Mouse (Mus musculus) kidney, embryonic 15.5 days (tissue): ENCODE results near the gene Cbarp. TPM values are rescaled to one million over a fixed set of nuclear protein-coding genes. Genes with fewer than 3 reads are reported as not detected.

Source experiments
- ATAC-seq: fragments of 200-750 bp; cut with Nextera tagmentation; replicated peaks from 2 replicates; pipeline ENCODE4 v1.8.0; 2017; ENCODE audit warnings: moderate TSS enrichment; ENCODE audit not compliant: low FRiP score
- H3K27ac ChIP-seq: fragments of 300-500 bp; sonication (generic); 2 replicates; pipeline ENCODE4 v1.5.1; 2015; ENCODE audit warnings: mild to moderate bottlenecking, inconsistent platforms
- H3K27me3 ChIP-seq: fragments of 300-500 bp; sonication (generic); 2 replicates; pipeline ENCODE4 v1.6.1; 2015; ENCODE audit warnings: inconsistent platforms
- H3K36me3 ChIP-seq: fragments of 300-500 bp; sonication (generic); 2 replicates; pipeline ENCODE4 v1.6.1; 2015; ENCODE audit warnings: inconsistent platforms
- H3K4me1 ChIP-seq: fragments of 300-500 bp; sonication (generic); 2 replicates; pipeline ENCODE4 v1.6.1; 2015; ENCODE audit warnings: inconsistent platforms
- H3K4me2 ChIP-seq: fragments of 300-500 bp; sonication (generic); 2 replicates; pipeline ENCODE4 v1.6.1; 2015; ENCODE audit warnings: moderate library complexity, mild to moderate bottlenecking, inconsistent platforms
- H3K4me3 ChIP-seq: fragments of 300-500 bp; sonication (generic); replicated peaks from 2 replicates; pipeline ENCODE4 v1.5.1; 2015; ENCODE audit warnings: mild to moderate bottlenecking, inconsistent platforms
- H3K9ac ChIP-seq: fragments of 300-500 bp; sonication (generic); 2 replicates; pipeline ENCODE4 v1.6.1; 2015; ENCODE audit warnings: mild to moderate bottlenecking, inconsistent platforms
- H3K9me3 ChIP-seq: fragments of 300-500 bp; sonication (generic); replicated peaks from 2 replicates; pipeline ENCODE4 v1.6.1; 2016; ENCODE audit warnings: inconsistent platforms
- WGBS: fragments of 180-500 bp; shearing (Covaris S2); methylation state at CpG from one replicate; pipeline ENCODE4 v1.1.7; 2015; ENCODE audit warnings: mixed read lengths; 5-methylcytosine and 5-hydroxymethylcytosine counted together
- polyA plus RNA-seq: library from polyadenylated mRNA; unstranded; fragments of >200 nt; fragmentation: Nextera tagmentation; extraction: Ambion mirVana; gene quantifications from 2 replicates; pipeline ENCODE4 v1.2.1, GENCODE M21; 2015

Gene Cbarp
- polyA plus RNA-seq = 5.7 and 6.1 TPM in 2 replicates

DNA sequence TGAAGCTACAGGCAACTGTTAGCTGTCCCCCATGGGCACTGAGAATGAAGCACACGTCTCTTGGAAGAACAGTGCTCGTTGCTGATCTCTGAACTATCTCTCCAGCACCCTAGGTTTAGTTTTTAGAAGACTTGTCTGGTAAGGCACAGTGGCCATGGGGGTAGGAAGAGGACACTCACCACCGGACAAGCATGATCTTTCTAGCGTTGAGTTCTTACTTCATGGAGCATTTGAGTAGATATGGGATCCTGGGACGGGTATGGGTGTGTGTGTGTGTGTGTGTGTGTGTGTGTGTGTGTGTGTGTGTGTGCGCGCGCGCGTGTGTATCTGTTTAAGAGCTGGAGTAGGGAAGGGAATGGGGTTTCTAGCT, at the start of gene Cbarp:
Gene Cbarp, minus strand, starts transcription at position 170 of the 370 bp plus-strand sequence.
- WGBS = 73% methylated on average over 10 of the region's 10 CpGs
- Histone ChIP-seq H3K4me2 (peak within 1 kb of the TSS; percentile 98), H3K4me3 (peak within 1 kb of the TSS; percentile 86), H3K9me3 (no peaks in the 10 kb centered on the region), H3K9ac (peak within 1 kb of the TSS; percentile 37), H3K4me1 (peaks cover 84% of the 10 kb centered on the region), H3K27me3 (peaks cover 26% of the 10 kb centered on the region), H3K36me3 (peaks cover 24% of the 10 kb centered on the region), H3K27ac (peak within 1 kb of the TSS; percentile 93)
- no peak for ATAC-seq

DNA sequence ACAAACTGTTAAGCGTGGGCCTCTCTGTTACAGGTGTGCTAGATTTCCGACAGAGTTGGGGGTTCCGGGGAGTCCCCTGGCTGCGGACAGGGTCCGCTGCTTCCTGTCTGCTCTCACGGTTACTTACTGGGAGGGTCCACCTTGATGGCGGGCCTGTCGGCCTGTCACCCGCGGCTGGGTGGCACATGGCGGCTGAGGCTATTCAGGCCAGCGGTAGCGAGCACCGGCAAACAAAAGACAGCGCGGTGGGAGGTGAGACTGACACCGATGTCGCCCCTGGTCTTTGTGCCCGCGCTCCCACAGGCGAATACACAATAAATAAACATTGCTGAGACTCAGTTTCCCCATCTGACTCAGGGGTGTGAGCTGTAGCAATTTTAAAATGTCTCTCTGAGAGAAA, 49.4 kb upstream of the Cbarp start:
- Histone ChIP-seq H3K9ac (peak overlapping the region; percentile 31), H3K27me3 (peaks cover 68% of the 10 kb centered on the region), H3K4me1 (peaks cover 22% of the 10 kb centered on the region), H3K4me3 (peak overlapping the region; percentile 45), H3K27ac (no peak overlapping the region), H3K36me3 (peaks cover 25% of the 10 kb centered on the region; the same call in 1 of the 2 replicates), H3K4me2 (peak overlapping the region; percentile 86), H3K9me3 (no peaks in the 10 kb centered on the region)
- 7% methylated on average over 21 of the region's 21 CpGs for WGBS
- ATAC-seq = no peak

DNA sequence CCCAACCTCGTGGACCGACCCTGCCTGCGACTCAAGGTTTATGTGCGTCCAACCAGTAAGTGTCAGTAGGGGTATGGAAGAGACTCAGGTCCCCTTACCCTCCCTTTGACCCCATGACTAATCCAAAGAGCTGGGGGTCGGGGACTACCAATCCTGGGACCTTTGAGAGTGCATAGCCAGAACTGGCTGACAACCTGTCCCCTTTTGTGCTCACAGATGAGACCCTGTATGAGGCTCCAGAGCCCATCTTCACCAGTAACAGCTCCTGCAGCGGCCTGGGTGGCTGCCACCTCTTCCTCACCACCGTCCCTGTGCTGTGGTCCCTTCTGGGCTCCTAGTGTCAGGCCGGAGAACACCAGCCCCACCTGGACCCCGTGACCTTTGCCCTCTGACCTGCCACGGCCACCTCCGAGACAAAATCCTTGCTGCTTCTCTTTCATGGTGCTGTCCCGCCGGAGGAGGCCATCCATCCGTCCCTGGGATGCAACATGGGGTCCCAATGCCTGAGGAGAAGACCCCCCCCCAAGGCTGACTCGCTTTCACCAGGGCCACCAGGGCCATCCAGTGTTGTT, 47.9 kb upstream of the Cbarp start:
- ATAC-seq = no peak
- 76% methylated on average over 15 of the region's 15 CpGs for WGBS
- peaks cover 22% of the 10 kb centered on the region for H3K4me1 ChIP-seq
- H3K4me3 ChIP-seq = no peak overlapping the region
- H3K27me3 ChIP-seq = peaks cover 59% of the 10 kb centered on the region
- H3K9ac ChIP-seq = no peak overlapping the region
- no peak overlapping the region for H3K27ac ChIP-seq
- no peak overlapping the region for H3K4me2 ChIP-seq
- H3K36me3 ChIP-seq = peaks cover 25% of the 10 kb centered on the region; the same call in 1 of the 2 replicates
- H3K9me3 ChIP-seq = no peaks in the 10 kb centered on the region

DNA sequence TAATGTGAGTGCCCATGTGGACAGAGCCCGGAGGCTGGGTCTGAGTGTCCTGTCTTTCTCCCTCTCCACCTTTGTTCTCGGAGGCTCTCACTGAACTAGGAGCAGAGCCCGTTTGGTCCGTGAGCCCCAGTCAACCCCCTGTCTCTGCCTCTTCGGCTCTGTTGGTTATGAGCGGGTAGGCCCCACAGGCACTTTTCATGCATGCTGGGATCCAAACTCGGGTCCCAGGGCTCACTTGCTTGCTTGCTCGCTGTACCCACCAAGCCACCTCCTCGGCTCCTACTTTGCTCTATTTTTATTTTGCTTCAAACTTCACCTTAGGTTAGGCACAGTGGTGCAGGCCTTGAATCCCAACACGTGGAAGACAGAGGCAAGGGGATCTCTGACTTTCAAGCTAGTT, 47.1 kb upstream of the Cbarp start:
- peaks cover 25% of the 10 kb centered on the region; the same call in 1 of the 2 replicates for H3K36me3 ChIP-seq
- no peak overlapping the region for H3K9ac ChIP-seq
- H3K27me3 ChIP-seq = peaks cover 53% of the 10 kb centered on the region
- ATAC-seq = no peak
- 91% methylated on average over 10 of the region's 10 CpGs for WGBS
- H3K9me3 ChIP-seq = no peaks in the 10 kb centered on the region
- H3K4me1 ChIP-seq = peaks cover 19% of the 10 kb centered on the region
- no peak overlapping the region for H3K27ac ChIP-seq
- H3K4me2 ChIP-seq = no peak overlapping the region
- H3K4me3 ChIP-seq = no peak overlapping the region

DNA sequence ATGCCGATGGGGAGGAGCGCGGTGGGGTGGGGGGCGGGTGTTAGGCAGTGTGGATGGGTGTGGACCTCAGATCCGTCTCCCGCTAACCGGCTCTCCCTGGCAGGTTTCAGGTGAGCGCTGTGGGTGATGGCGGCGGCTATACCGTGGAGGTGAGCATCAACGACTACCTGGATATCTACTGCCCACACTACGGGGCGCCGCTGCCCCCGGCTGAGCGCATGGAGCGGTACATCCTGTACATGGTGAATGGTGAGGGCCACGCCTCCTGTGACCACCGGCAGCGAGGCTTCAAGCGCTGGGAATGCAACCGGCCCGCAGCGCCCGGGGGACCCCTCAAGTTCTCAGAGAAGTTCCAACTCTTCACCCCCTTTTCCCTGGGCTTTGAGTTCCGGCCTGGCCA, 46.0 kb upstream of the Cbarp start:
- Histone ChIP-seq H3K27me3 (peaks cover 42% of the 10 kb centered on the region), H3K9ac (no peak overlapping the region), H3K9me3 (no peaks in the 10 kb centered on the region), H3K4me1 (peaks cover 19% of the 10 kb centered on the region), H3K27ac (no peak overlapping the region), H3K4me3 (no peak overlapping the region), H3K36me3 (peaks cover 25% of the 10 kb centered on the region; the same call in 1 of the 2 replicates), H3K4me2 (no peak overlapping the region)
- no peak for ATAC-seq
- 38% methylated on average over 27 of the region's 27 CpGs for WGBS

DNA sequence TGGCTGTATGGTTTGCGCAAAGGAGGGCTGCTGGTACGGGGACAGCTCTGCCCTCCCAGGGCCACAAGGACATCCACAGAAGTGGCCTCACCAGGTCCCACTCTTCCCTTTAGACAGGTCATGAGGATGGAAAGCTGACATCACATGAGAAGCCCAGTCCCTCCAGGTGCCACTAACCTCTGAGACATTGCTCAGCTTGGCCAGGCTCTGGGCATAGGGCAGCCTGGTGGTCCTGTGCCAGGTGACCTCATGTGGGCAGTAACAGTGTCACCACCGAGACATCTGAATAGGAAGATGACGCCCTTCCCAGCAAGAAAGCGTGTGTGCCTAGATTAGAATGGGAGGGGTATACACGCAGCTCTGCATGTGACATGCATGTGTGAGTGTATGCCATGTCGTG, 41.9 kb upstream of the Cbarp start:
- peaks cover 9% of the 10 kb centered on the region; the same call in 1 of the 2 replicates for H3K36me3 ChIP-seq
- H3K9ac ChIP-seq = no peak overlapping the region
- peaks cover 8% of the 10 kb centered on the region for H3K27me3 ChIP-seq
- H3K27ac ChIP-seq = no peak overlapping the region
- ATAC-seq = no peak
- no peaks in the 10 kb centered on the region for H3K9me3 ChIP-seq
- WGBS = 94% methylated on average over 7 of the region's 7 CpGs
- H3K4me1 ChIP-seq = peaks cover 26% of the 10 kb centered on the region
- no peak overlapping the region for H3K4me3 ChIP-seq
- H3K4me2 ChIP-seq = no peak overlapping the region

DNA sequence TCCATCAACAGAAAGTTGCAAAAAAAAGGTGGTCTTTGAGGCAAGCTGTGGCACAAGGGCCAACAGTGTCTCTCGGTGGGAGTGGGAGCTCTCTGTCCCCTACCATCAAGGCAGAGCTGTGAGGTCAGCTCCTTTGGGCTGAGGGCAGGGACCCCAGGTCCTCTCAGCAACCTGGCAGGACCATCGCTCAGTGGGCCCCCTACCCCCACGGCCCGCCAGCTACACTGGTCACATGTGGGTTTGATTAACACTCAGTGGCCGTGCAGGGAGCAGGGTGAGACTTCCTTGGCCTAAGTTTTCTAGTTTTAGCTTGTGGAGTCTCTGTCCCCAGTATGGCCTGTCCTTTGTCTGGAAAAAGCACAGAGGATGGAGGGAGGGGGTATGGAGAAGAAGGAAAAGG, 40.2 kb upstream of the Cbarp start:
- H3K4me2 ChIP-seq = peak overlapping the region; percentile 78
- no peaks in the 10 kb centered on the region for H3K9me3 ChIP-seq
- peak overlapping the region; percentile 78 for H3K4me3 ChIP-seq
- no peak for ATAC-seq
- WGBS = 45% methylated on average over 5 of the region's 5 CpGs
- no peak overlapping the region for H3K27ac ChIP-seq
- H3K27me3 ChIP-seq = no peaks in the 10 kb centered on the region
- 0 out of 2 replicates have a peak overlapping the region, but pooled peaks have one; percentile 81 for H3K9ac ChIP-seq
- H3K36me3 ChIP-seq = no peaks in the 10 kb centered on the region
- peaks cover 25% of the 10 kb centered on the region for H3K4me1 ChIP-seq

DNA sequence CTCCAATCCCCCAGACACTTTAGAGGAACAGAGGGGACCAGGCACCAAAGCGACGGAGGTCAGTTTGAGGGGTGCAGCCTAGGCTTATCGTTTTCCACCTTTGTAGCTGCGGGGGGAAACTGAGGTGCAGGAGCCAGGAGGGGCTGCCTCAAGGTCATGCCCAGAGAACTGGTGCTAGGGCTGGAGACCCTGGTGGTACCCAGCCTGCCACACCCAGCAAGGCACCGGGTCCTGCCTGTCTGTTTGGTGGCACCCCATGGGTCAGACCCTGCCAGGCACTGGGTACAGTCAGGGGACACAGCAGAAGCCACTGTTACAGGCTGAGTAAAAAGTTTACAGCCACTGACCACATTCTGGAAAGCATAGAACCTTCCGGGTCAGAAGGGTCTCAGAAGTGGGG, 39.7 kb upstream of the Cbarp start:
- Histone ChIP-seq H3K4me2 (peak overlapping the region; percentile 78), H3K4me3 (peak overlapping the region; percentile 78), H3K27me3 (no peaks in the 10 kb centered on the region), H3K36me3 (no peaks in the 10 kb centered on the region), H3K27ac (no peak overlapping the region), H3K9ac (peak overlapping the region; percentile 81), H3K4me1 (peaks cover 28% of the 10 kb centered on the region), H3K9me3 (no peaks in the 10 kb centered on the region)
- WGBS = 41% methylated on average over 6 of the region's 6 CpGs
- no peak for ATAC-seq

DNA sequence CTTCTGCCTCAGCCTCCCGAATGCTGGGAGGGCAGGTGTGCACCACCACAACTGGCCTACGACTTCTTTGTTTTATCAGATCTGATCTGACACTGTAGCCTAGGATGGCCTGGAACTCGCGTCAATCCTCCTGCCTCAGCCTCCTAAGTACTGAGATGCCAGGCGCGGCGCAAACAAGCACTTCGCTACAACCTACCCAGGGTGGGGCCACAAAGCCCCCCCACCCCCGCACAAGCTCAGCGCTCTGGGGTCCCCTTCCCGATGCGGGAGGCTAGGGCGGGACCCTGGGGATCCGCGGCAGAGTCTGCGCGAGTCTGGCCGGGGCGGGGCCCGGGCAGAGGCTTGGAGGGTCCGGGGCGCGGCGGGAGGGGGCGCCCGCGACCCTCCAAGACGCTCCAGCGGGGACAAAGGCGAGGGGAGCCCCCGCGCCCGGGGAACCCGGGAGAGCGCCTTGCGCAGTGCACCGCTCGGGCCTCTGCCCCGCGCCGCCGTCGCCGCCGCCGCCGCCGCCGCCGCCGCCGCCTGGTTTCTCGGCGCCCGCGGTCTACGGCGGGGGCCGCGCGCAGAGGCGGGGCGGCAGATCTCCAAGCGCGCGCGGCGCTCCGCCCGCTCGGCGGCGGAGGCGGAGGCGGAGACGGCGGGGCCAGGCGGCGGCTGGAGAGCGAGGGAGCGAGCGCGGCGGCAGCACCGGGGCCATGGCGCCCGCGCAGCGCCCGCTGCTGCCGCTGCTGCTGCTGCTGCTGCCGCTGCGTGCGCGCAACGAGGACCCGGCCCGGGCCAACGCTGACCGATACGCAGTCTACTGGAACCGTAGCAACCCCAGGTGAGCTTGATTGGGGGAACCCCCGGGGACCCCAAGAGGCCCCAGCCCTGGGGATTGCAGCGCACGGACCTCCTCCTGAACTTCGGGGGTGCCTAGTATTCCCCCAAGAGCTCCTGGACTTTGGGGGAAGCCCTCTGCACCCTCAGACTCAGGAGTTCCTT, 38.7 kb upstream of the Cbarp start, which contains the start of gene Efna2:
Gene Efna2, plus strand, starts transcription at position 415 of the 984 bp plus-strand sequence.
- peak; percentile 57 for ATAC-seq
- Histone ChIP-seq H3K36me3 (peaks cover 6% of the 10 kb centered on the region; the same call in 1 of the 2 replicates), H3K4me3 (peak within 1 kb of the TSS; percentile 78), H3K4me2 (peak within 1 kb of the TSS; percentile 78), H3K9ac (peak within 1 kb of the TSS; percentile 81), H3K9me3 (no peaks in the 10 kb centered on the region), H3K4me1 (peaks cover 28% of the 10 kb centered on the region), H3K27me3 (no peaks in the 10 kb centered on the region), H3K27ac (peak within 1 kb of the TSS; percentile 74)
- WGBS = 1% methylated on average over 73 of the region's 106 CpGs

DNA sequence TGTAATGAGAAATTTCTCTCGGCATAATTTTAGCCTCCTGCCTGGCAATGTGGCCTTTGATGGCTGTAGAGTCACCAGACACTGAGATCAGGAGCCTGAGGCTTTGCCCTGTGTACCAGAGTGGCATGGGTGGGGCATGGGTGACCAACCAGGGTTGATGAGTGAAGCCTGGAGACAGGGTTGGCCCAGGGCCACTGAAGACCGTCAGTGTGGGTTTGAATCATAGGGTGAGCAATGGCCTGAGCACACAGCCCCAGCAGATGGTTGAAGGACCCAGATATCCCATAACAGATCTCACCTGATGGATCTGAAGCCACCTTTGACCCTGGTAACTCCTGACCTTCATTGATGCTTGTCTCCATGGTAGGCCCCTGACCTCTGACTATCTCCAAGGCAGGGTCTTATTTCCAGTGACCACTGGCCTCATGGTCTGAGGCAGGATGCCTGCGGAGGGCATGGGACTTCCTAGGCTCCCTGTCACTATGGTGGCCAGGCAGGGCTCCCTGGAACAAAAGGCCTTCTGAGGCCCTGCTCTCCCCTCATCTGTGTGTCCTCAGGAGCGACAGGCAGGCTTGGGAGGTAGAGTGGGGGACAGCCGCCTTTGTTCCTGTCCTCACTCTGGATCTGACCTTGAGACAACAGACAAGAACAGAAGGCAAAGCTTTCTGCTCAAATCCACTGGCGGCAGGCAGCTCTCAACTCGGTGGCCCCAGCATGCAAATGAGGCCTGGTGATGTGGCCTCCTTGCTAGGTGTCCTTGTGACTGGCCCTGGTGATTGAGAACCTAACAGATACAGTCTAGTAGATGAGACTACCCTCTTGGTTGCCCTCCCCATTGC, 37.0 kb upstream of the Cbarp start:
- 74% methylated on average over 7 of the region's 7 CpGs for whole genome bisulfite sequencing
- peaks cover 35% of the 10 kb centered on the region for H3K4me1 ChIP-seq
- H3K27ac ChIP-seq = no peak overlapping the region
- no peaks in the 10 kb centered on the region for H3K9me3 ChIP-seq
- H3K36me3 ChIP-seq = peaks cover 7% of the 10 kb centered on the region; the same call in 1 of the 2 replicates
- ATAC-seq = no peak
- no peak overlapping the region for H3K9ac ChIP-seq
- no peak overlapping the region for H3K4me3 ChIP-seq
- no peak overlapping the region for H3K4me2 ChIP-seq
- no peaks in the 10 kb centered on the region for H3K27me3 ChIP-seq

DNA sequence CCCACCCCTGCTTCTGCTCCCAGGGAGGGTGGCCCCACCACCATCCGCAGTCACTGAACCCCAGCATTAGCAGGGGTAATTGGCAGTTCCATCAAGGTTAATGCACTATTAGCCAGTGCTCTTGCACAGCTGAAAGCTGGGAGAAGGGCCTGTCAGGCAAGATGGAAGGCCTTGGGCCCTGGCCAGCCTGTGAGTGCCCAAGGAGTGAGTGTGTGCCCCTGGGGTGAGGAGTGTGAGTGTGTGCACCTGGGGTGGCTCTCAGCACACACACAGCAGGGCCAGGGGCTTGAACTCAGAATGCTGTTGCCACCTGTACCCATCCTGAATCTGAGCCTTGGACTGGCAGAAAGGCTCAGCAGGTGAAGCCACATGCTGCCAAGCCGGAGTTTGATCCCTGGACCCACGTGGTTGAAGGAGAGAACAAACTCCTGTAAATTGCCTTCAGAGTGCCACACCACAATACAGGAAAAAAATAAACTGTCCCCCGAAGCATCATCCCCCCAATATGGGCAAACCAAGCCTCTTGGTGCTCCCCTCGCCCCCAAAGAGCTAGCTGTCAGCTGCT, 35.7 kb upstream of the Cbarp start:
- H3K9me3 ChIP-seq = no peaks in the 10 kb centered on the region
- peaks cover 19% of the 10 kb centered on the region for H3K36me3 ChIP-seq
- H3K4me2 ChIP-seq = no peak overlapping the region
- H3K27me3 ChIP-seq = no peaks in the 10 kb centered on the region
- no peak overlapping the region for H3K9ac ChIP-seq
- 81% methylated on average over 5 of the region's 5 CpGs for WGBS
- peaks cover 48% of the 10 kb centered on the region for H3K4me1 ChIP-seq
- no peak overlapping the region for H3K4me3 ChIP-seq
- ATAC-seq = no peak
- H3K27ac ChIP-seq = no peak overlapping the region
